Mouse (Mus musculus): Measurements from ENCODE around the gene Ticam1. TPM values are rescaled to one million over a fixed set of nuclear protein-coding genes. Genes with fewer than 3 reads are reported as not detected.

Gene Ticam1
- 9.7 TPM for polyA plus RNA-seq (2017; shearing (Covaris generic))

DNA sequence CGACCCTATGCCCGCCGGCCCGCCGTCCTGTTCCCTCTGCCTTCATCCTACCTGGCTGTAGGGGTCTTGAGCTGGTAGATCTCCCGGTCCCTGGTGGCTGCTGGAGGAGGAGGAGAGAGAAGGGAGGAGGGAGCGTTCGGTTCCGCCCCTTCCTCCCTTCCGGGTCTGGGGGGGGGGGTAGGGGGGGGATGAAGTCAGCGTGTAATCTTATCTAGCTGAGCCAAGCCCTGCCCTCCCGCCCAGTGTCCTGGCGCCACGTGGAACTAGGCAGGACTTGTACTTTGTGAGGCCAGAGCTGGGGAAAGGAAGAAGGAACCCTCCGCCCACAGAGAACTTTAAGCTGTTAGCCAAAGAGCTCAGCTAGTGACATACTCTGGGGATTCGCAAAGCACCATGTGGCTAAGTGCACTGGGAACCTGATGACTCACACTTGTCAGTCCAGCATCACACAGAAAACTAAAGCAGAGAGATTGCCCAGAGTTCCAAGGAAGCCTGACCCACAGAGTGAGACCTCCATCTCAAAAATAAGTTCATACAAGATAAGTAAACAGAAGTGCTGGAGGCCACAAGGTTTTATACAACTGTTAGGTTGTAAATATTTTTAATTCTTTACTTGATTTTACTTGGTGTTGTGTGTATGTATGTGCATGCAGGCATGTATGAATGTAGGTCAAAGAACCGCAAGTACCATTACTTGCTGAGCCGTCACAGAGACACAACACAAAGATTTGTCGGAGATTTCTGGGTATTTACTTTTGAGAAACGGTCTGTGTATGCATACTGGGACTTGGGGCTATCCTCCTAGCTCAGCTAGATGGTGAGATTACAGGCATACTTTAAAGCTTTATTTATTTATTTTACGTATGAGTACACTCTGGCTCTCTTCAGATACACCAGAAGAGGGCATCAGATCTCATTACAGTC is at the start of gene Ticam1:
Gene Ticam1, minus strand, starts transcription at position 144 of the 924 bp plus-strand sequence.

DNA sequence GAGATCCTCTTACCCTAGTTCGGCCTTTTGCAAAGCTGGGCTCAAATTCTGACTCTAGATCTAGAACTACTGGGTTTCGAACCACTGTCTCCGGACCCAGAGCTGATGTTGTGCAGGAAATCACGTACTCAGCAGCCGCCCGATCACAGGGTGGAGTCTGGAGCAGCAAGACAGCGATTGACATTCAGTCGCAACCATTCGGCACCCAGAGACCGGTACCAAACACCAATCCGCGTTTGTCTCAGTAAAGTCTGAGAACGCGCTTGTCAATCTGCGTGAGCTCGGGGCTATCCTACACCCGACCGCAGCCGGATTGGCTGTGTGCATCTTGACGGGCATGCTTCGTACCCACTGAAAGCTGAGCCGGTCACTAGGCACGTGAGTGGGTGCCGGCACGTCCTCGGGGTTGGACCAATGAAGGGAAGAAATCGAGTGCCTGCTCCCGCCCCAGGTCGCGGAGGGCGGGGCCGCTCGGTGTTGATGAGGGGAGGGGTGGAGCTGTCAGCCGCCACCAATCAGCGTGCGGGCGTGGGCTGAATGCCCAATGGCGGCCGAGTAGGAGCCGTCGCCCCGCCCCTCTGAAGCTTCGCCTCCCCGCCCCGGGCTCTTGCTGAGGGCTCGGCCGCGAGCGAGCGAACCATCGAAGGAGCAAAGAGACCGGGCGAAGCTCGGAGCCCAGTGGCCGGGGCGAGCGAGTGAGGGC is 49.0 kb upstream of the Ticam1 start, which contains the start of gene Kdm4b:
Gene Kdm4b, plus strand, starts transcription at position 613 of the 703 bp plus-strand sequence.

DNA sequence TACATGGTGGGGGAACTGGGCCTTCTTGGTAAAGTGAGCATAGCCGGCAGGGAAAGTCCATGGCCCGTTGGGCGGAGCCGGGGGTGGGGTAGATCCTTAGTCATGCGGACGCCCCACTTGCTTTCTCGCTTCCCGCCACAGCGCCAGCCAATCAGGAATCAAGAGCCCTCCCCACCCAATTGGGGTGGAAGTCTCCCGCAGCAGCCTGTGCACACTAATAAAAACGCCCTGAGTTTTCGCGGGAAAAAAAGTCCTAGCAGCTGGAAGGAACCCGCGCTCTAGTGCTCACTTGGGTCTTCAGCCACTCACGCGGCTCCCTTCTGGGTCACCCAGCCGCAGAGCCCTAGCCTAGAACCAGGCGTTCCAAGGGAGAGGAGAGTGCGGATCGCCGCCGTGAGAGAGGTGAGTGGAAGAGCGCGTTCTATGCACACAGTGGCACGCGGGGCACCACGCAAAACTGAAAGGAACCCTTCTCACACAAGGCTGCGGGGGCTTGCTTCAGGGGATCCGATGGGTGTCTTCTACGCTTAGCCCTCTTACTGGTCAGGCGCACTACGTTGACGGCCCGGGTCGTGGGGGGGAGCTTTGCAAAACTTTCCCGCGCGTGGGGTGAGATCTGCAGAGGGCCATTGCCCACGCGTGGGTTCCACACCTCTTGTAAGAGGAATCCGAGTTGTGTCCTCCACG is 26.7 kb upstream of the Ticam1 start, which contains the start of gene Uhrf1:
Gene Uhrf1, plus strand, starts transcription at position 162 of the 687 bp plus-strand sequence.

DNA sequence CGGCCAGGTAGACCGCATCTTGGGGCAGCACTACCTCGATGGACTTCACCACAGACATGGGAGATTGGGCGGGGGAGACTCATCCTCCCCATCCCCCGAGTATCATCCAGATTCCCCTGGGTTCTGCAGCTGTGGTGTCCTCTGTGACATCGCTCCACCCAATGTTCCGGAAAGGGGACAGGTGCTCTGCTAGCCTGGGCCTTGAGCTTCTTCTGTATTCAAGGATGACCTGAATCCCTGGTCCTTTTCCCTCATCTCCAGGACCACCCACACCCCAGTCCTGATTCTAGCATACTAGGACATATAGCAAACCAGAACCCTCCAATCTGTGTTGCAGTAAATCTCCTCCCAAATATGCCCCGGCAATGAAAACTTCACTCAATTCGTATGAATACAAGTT is 23.6 kb upstream of the Ticam1 start, which contains the start of gene Arrdc5:
Gene Arrdc5, minus strand, starts transcription at position 101 of the 400 bp plus-strand sequence.

DNA sequence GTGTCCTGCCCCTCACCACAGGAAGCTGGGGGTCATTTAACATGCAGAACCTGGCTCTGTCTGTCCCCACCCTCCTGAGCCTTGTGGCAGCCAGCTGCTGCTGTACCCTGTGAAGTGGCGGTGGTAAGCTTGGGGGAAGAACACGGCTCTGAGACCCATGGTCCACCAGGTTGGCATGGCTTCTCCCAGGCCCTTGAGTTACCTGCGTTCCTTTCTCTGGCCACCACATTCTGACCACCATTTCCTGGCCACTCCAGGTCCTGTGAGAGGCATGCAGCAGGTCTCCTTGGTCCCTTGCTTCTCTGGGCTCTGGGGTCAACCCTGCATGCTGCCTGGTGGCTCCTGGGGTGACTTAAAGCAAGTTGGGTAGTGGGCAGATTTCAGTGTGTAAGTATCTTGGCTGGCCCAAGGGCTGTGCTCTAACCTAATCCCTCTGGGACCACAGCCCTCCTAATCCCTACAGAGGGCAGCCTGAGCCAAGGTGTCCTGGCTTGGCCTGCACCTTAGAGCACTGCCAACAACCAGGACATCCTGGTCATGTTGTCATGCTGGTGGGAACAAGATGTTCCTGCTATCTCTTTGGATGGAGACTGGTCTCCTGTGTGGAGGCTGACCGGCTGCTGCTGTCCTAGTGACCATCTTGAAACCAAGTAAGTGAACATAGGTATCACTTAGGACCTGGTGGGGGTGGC is 16.1 kb upstream of the Ticam1 start, which contains the start of gene Plin3:
Gene Plin3, minus strand, starts transcription at position 343 of the 692 bp plus-strand sequence.

DNA sequence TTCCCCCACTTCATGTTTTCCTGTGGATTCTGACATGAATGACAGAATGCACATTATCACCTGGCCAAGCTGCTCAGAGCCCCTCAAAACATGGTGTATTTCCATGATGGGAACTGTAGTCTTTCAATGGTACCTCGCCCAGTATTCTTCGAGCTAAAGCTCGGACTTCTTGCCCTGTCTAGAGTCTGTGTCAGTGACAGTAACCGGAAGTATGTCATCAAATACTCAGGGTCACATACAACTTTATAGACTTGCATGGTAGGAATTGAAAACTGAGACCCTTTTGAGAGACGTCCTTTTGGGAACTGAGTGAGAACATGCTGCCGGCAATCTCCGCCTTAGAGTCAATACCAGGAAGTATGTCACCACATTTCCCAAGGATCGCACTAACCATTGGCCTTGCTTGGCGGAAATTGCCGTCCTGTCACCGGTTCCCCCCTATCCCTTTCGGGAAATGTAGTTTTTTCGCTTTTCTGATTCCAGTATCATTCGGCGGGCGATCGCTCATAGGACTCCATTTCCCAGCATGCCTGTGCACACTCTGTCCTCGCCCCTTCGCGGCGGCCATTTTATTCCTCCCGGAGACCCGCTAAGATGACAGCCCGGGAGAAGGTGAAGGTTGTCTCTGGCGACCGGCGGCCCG is 20.2 kb downstream of the Ticam1 start, which contains the start of gene Fem1a:
Gene Fem1a, plus strand, starts transcription at position 572 of the 643 bp plus-strand sequence.

Other genes starting within 250 kb of the Ticam1 start
- gene Sh3gl1, start 240.2 kb downstream of the Ticam1 start, polyA plus RNA-seq (2017; shearing (Covaris generic)): 149 TPM
- gene Chaf1a, start 236.3 kb downstream of the Ticam1 start, polyA plus RNA-seq (2017; shearing (Covaris generic)): 0.52 TPM
- 82.8 TPM for gene Ubxn6, start 201.8 kb downstream of the Ticam1 start, polyA plus RNA-seq (2017; shearing (Covaris generic))
- 145 TPM for gene Hdgfl2, start 197.2 kb downstream of the Ticam1 start, polyA plus RNA-seq (2017; shearing (Covaris generic))
- not detected for gene Plin4, start 167.0 kb downstream of the Ticam1 start, polyA plus RNA-seq (2017; shearing (Covaris generic))
- gene Plin5, start 159.2 kb downstream of the Ticam1 start, polyA plus RNA-seq (2017; shearing (Covaris generic)): not detected
- not detected for gene Lrg1, start 154.8 kb downstream of the Ticam1 start, polyA plus RNA-seq (2017; shearing (Covaris generic))
- not detected for gene Sema6b, start 136.4 kb downstream of the Ticam1 start, polyA plus RNA-seq (2017; shearing (Covaris generic))
- gene Tnfaip8l1, start 114.3 kb downstream of the Ticam1 start, polyA plus RNA-seq (2017; shearing (Covaris generic)): 40.2 TPM
- gene Mydgf, start 92.9 kb downstream of the Ticam1 start, polyA plus RNA-seq (2017; shearing (Covaris generic)): 74.8 TPM
- 29.9 TPM for gene Dpp9, start 57.9 kb downstream of the Ticam1 start, polyA plus RNA-seq (2017; shearing (Covaris generic))
- gene Fem1a, start 20.0 kb downstream of the Ticam1 start, polyA plus RNA-seq (2017; shearing (Covaris generic)): 2.6 TPM
- 42.3 TPM for gene Plin3, start 16.1 kb upstream of the Ticam1 start, polyA plus RNA-seq (2017; shearing (Covaris generic))
- not detected for gene Arrdc5, start 23.5 kb upstream of the Ticam1 start, polyA plus RNA-seq (2017; shearing (Covaris generic))
- gene Uhrf1, start 26.5 kb upstream of the Ticam1 start, polyA plus RNA-seq (2017; shearing (Covaris generic)): 14.2 TPM
- 8.6 TPM for gene Kdm4b, start 49.3 kb upstream of the Ticam1 start, polyA plus RNA-seq (2017; shearing (Covaris generic))
- gene Ptprs, start 199.7 kb upstream of the Ticam1 start, polyA plus RNA-seq (2017; shearing (Covaris generic)): 7.9 TPM
- gene Znrf4, start 235.6 kb upstream of the Ticam1 start, polyA plus RNA-seq (2017; shearing (Covaris generic)): not detected

Measured in CD4-positive, CD25-positive, alpha-beta regulatory T cell, adult 9 weeks (primary cell).